Mouse (Mus musculus) embryo, embryonic 10 days (tissue): ENCODE results near the gene Hgfac.

Source experiments
- DNase-seq: peaks from one replicate; pipeline ENCODE4 v3.0.0-alpha.2; 2015; ENCODE audit warnings: low spot score

Hgfac gene

DNA sequence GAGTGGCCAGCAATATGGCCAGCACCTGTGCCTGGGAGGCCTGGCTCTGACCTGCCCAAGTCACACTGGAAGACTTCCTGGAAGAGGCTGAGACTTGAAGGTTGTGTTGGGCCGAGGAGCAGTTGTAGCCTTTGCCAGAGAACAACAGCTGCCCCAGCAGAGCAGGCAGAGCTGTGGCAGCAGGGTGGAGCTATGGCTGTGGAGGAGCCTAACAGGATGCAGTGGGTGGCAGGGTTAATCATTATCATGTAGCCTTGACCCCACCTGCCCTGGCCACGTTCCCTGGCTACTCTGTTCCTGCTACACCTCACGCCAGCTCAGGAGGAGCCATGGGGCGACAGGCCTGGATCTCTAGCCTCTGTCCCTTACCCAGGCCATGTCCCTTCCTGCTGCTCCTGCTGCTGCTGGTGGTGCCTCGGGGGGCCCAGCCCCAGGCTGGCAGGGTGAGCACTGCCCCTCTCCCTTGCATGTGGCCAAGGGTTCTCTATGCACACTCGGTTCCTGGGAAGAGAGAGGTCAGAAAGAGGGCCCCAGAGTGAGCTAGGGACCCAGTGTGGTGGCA, at the start of gene Hgfac:
Hgfac (plus strand) TSS at position 242 of the 562 bp plus-strand sequence.
- DNase-seq, result no peak

DNA sequence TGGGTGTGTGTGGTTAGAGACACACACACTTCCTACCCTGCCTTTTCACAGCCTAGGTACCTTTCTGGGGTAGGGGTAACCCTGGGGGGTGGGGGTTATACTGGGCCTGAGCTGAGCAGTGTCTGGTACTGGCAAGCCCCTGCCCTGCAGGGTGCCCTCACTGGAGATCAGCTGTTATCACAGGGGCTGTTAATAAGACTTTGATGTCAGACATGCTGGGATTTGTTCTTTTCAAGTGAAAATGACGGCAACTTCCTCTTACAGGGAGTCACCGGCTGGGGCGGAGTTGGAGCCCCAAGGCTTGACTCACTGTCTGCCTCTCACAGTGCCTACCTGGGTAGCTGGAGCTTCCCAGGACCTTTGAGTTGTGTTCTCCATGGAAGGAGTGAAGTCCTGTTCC, 42.6 kb upstream of the Hgfac start:
- DNase-seq, result no peak

DNA sequence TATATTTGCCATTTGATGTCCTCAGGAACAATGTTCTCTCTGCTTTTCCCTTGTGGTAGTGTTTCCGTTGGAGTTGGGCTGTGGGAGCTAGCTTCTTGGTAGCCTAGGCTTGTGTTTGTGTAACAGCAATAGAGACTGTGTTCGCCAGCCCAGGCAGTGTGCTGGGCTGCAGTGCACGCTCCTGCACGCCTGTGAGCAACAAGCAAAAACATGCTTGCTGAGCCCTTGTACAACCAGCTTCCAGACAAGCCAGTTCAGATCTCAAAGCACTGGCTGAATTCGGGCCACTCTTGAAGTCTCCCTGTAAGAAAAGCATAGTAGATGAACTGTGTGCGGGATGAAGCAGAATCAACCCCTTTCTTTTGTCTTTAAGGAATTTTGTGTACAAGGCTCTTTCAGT, 42.0 kb upstream of the Hgfac start:
- DNase-seq, result no peak

GRCm38 (mm10) chr5:35000323-35000722, 41.0 kb upstream of the Hgfac start:
- DNase-seq, result no peak

- DNase-seq, result no peak
Observed at GRCm38 (mm10) chr5:35001144-35001543, 40.2 kb upstream of the Hgfac start.

- no peak for DNase-seq
Observed at GRCm38 (mm10) chr5:35003611-35004162, 37.6 kb upstream of the Hgfac start.

DNA sequence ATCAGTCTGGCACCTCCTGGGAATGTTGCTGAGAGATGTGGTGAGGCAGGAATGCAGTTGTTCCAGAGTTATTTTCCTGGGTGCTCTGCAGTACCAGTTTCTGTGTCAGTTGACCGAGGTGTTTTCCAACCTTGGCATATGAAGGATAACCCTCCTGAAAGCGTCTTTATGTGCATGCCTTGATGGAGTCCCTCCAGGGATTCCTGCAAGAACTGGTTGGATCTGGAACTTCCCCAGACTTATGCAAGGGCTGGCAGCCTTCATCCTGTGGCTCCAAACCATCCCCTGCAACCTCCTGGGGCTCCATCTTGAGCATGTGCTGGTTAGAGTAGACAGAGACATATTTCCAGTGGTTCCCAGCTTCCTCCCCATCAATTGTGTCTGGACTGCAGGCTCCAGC, 36.5 kb upstream of the Hgfac start:
- no peak for DNase-seq

DNA sequence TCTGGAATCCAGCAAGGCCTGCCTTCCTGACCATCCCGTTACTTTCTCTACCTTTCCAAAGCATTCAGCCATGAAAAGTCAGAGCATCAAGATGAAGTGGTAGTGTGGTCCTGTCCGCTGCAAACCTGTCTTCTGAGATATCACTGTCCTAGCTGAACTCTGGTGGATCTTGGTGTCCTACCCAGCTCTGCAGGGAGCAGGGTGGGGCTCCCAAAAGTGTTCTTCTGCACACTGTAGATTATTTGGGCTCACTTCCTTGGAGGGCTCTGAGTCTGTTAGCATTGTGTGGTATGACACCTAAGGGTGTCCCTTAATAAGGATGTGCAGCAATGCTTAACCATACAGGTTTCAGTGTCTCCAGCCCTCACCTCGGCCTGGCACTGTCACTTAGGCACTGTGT, 35.6 kb upstream of the Hgfac start:
- no peak for DNase-seq

GRCm38 (mm10) chr5:35006599-35006998, 34.7 kb upstream of the Hgfac start:
- no peak for DNase-seq

- DNase-seq, result no peak
Observed at GRCm38 (mm10) chr5:35009163-35009562, 32.1 kb upstream of the Hgfac start.

- DNase-seq, result no peak
Observed at GRCm38 (mm10) chr5:35010656-35011055, 30.7 kb upstream of the Hgfac start.

DNA sequence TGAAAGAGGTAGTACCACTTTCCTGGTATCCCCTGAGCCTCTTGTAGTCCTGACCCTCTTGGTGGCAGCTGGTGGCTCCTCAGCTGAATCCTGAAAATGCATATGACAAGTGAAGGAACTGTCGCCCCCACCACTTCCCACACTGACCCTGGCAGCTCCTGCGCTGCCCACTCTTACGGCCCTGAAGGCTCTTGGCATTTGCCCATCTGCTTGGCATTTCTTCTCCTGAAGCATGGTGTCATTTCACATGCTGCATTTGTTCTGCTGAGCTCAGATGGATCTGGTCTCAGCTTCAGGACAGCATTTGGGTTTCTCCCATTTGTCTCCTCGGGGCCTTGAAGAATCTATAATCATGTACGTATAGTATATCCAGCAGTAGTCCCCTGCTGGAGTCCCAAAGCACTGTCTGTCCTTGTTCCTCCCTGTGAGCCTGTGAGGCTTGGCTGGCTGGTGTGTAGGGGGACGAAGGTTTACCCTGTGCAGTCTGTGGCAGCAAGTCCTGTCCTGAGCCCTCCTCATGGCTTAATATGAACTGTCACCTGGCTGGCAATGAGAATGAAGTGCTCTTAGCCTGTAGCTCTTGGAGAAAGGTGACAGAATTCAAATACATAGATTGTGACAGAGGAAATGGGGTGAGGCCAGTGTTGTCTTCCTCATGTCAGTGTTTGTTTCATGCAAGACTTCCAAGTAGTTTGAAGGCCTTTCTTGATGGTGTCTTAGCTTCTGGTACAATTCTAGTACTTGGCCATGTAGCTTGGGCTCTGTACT, 30.0 kb upstream of the Hgfac start:
- no peak for DNase-seq

- no peak for DNase-seq
Observed at GRCm38 (mm10) chr5:35014036-35014435, 27.3 kb upstream of the Hgfac start.

GRCm38 (mm10) chr5:35019673-35020300, 21.5 kb upstream of the Hgfac start:
- no peak for DNase-seq

DNA sequence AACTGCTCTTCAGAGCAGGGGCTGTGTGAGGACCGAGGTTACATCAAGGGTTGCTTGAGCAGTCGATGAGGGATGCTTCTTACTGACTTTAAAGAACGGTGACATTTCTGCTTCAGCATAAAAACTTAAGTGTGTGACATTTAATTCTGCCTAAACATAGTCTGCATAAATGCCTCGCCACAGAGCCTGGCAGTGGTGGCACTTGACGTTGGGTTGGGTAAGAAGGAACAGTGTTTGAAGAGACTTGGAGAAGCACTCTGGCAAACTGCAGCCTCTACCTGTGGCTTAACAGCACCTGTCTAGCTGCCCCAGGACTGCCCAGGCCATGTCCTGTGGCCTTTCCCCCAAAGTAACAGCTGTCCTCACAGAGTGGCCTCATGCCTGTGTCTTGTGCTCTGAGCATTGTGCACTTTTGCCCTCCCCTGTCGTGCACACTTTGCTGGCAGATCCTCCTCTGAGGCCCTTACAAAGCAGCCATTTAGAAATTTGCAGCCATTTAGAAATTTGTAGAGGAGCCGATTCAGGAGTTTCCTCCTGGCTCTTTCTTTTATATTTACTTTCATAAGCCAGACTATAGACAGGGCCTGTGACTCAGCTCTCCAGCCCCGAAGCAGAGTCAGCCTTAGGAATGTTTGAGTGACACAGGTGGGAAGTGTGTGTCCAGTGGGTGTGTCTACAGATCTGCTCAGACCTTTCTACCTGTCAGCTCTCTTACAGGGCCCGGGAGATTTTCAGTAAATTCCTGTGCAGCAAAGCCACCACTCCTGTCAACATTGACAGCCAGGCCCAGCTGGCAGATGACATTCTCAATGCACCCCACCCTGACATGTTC, 20.7 kb upstream of the Hgfac start:
- DNase-seq, result no peak

GRCm38 (mm10) chr5:35024975-35025374, 16.3 kb upstream of the Hgfac start:
- DNase-seq, result peak; percentile 68

GRCm38 (mm10) chr5:35029303-35029702, 12.0 kb upstream of the Hgfac start:
- no peak for DNase-seq

DNA sequence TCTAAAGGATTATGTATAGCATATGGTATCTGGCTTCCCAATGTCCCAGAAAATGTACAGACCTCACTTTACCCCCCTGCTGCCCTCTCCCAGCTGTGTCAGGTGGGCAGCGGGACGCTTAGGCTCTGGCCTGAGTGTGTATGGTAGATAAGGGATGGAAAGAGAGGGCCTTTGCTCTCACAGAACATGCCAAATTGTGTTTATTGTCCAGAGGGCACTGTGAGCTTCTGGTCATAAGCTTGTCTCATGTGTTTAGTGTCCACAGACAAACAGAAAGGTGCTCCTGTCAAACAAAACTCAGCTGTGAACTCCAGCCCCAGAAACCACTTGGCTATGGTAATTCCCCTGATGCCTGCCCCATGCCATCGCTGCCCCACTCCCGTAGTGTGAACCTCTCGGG, 11.6 kb upstream of the Hgfac start:
- DNase-seq, result no peak

GRCm38 (mm10) chr5:35033068-35033467, 8.2 kb upstream of the Hgfac start:
- DNase-seq, result peak; percentile 18

GRCm38 (mm10) chr5:35033619-35034018, 7.7 kb upstream of the Hgfac start:
- no peak for DNase-seq

DNA sequence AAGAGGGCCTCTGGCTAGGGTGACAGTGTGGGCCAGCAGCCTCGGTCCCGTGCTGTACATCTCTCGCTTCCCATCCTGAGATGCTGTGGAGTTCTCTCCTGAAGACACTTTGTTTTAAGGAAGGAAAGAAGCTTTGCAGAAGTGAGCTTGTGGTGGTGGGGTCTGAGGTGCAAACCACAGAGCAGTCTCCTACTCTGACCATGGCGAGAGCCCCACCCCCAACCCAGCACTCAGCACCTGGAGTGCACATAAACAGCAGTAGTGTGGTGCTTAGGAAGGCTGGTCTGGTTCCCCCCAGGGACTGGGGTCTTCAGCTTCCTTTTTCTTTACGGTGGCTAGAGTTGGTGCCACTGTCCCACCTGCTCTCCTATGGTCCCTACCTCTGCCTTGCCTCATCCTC, 6.2 kb upstream of the Hgfac start:
- DNase-seq, result no peak

GRCm38 (mm10) chr5:35035795-35036194, 5.5 kb upstream of the Hgfac start:
- DNase-seq, result no peak
